Comparison of ENCODE assay signal across 8 mouse cellular contexts in genomic region chr13:78200991-78201870, GRCm38 (mm10). TPM values are rescaled to one million over a fixed set of nuclear protein-coding genes. Genes with fewer than 3 reads are reported as not detected.
DNase-seq lines count a peak whose midpoint lies in the region; ATAC-seq and TF ChIP-seq lines count a peak whose summit lies in the region.

No protein-coding gene starts in this region.

- WGBS in embryonic facial prominence, embryonic 13.5 days, result under 1% methylated on average over 27 of the region's 30 CpGs
- 1% methylated on average over 28 of the region's 30 CpGs for WGBS in kidney, embryonic 14.5 days
- WGBS in limb, embryonic 15.5 days, result 1% methylated on average over 26 of the region's 30 CpGs
- WGBS in midbrain, postnatal 0 days, result under 1% methylated on average over 26 of the region's 30 CpGs

- ATAC-seq in embryonic facial prominence, embryonic 13.5 days (ENCODE audit: insufficient number of reproducible peaks, insufficient read depth, low FRiP score, low TSS enrichment, low read depth), result peak; percentile 53
- peak; percentile 59 for ATAC-seq in kidney, embryonic 14.5 days (ENCODE audit: low FRiP score, low TSS enrichment)
- no peak; the same call in 1 of the 2 replicates for ATAC-seq in limb, embryonic 15.5 days (ENCODE audit: insufficient number of reproducible peaks, low FRiP score, low TSS enrichment, low read depth)
- peak; percentile 66 for ATAC-seq in midbrain, postnatal 0 days (ENCODE audit: low FRiP score)

- DNase-seq in 3T3-L1 (ENCODE audit: low read depth, low spot score), result peak; percentile 88
- peak; percentile 93 to 96 for DNase-seq in adrenal gland, postnatal 36 days
- peak; percentile 81 to 83 for DNase-seq in heart, adult 9 months (ENCODE audit: low spot score in 2 of 2)
- peak; percentile 97 for DNase-seq in midbrain, postnatal 0 days (ENCODE audit: low spot score)
- DNase-seq in telencephalon, adult 2 months (ENCODE audit: low read depth, low spot score), result peak; percentile 92

- peaks cover 17% of the 10 kb centered on the region for H3K4me1 ChIP-seq in embryonic facial prominence, embryonic 13.5 days
- H3K4me1 ChIP-seq in kidney, embryonic 14.5 days (ENCODE audit: control insufficient read depth, insufficient read depth, low read length), result peaks cover 8% of the 10 kb centered on the region; the same call in 1 of the 2 replicates
- H3K4me1 ChIP-seq in limb, embryonic 15.5 days, result peaks cover 41% of the 10 kb centered on the region
- peaks cover 3% of the 10 kb centered on the region; the same call in 1 of the 2 replicates for H3K4me1 ChIP-seq in midbrain, postnatal 0 days (ENCODE audit: insufficient read depth, low read length)

- H3K36me3 ChIP-seq in embryonic facial prominence, embryonic 13.5 days, result no peaks in the 10 kb centered on the region
- H3K36me3 ChIP-seq in kidney, embryonic 14.5 days (ENCODE audit: control insufficient read depth, insufficient read depth, low read length), result no peaks in the 10 kb centered on the region
- no peaks in the 10 kb centered on the region for H3K36me3 ChIP-seq in limb, embryonic 15.5 days
- no peaks in the 10 kb centered on the region for H3K36me3 ChIP-seq in midbrain, postnatal 0 days (ENCODE audit: insufficient read depth, low read length)

- peak overlapping the region; percentile 71 for H3K4me3 ChIP-seq in embryonic facial prominence, embryonic 13.5 days
- peak overlapping the region; percentile 89 for H3K4me3 ChIP-seq in kidney, embryonic 14.5 days (ENCODE audit: low read length)
- peak overlapping the region; percentile 47 for H3K4me3 ChIP-seq in limb, embryonic 15.5 days
- H3K4me3 ChIP-seq in midbrain, postnatal 0 days (ENCODE audit: low read depth, low read length), result peak overlapping the region; percentile 87

- H3K27me3 ChIP-seq in embryonic facial prominence, embryonic 13.5 days, result peaks cover 80% of the 10 kb centered on the region
- H3K27me3 ChIP-seq in kidney, embryonic 14.5 days (ENCODE audit: control insufficient read depth, insufficient read depth, low read length), result no peaks in the 10 kb centered on the region
- peaks cover 78% of the 10 kb centered on the region for H3K27me3 ChIP-seq in limb, embryonic 15.5 days
- no peaks in the 10 kb centered on the region for H3K27me3 ChIP-seq in midbrain, postnatal 0 days (ENCODE audit: insufficient read depth, low read length)

- TF ChIP-seq CTCF in midbrain, postnatal 0 days (IDR thresholded peaks at IDR 0.05), result peak; percentile 88

- H3K9ac ChIP-seq in embryonic facial prominence, embryonic 13.5 days, result peak overlapping the region; percentile 73; the same call in 1 of the 2 replicates
- peak overlapping the region; percentile 79 for H3K9ac ChIP-seq in kidney, embryonic 14.5 days (ENCODE audit: low read depth, low read length)
- no peak overlapping the region for H3K9ac ChIP-seq in limb, embryonic 15.5 days
- H3K9ac ChIP-seq in midbrain, postnatal 0 days (replicated peaks; ENCODE audit: low read length, poor library complexity, severe bottlenecking), result peak overlapping the region; percentile 84

- H3K4me2 ChIP-seq in embryonic facial prominence, embryonic 13.5 days, result peak overlapping the region; percentile 88
- peak overlapping the region; percentile 83 for H3K4me2 ChIP-seq in kidney, embryonic 14.5 days (replicated peaks; ENCODE audit: low read depth, low read length)
- peak overlapping the region; percentile 88 for H3K4me2 ChIP-seq in limb, embryonic 15.5 days
- peak overlapping the region; percentile 83 for H3K4me2 ChIP-seq in midbrain, postnatal 0 days (ENCODE audit: low read depth, low read length, poor library complexity, severe bottlenecking)

- H3K9me3 ChIP-seq in embryonic facial prominence, embryonic 13.5 days, result no peaks in the 10 kb centered on the region
- no peaks in the 10 kb centered on the region for H3K9me3 ChIP-seq in kidney, embryonic 14.5 days (ENCODE audit: control insufficient read depth, low read length)
- no peaks in the 10 kb centered on the region for H3K9me3 ChIP-seq in limb, embryonic 15.5 days
- H3K9me3 ChIP-seq in midbrain, postnatal 0 days (ENCODE audit: low read length), result no peaks in the 10 kb centered on the region

- H3K27ac ChIP-seq in embryonic facial prominence, embryonic 13.5 days, result no peak overlapping the region
- peak overlapping the region; percentile 95; the same call in 1 of the 2 replicates for H3K27ac ChIP-seq in kidney, embryonic 14.5 days (ENCODE audit: low read depth, low read length)
- H3K27ac ChIP-seq in limb, embryonic 15.5 days, result no peak overlapping the region
- H3K27ac ChIP-seq in midbrain, postnatal 0 days (ENCODE audit: low read depth, low read length), result peak overlapping the region; percentile 92; the same call in 1 of the 2 replicates

RNA-seq across cellular contexts. Expression of gene Nr2f1, which starts 1.7 kb away (rescaled TPM):
- 10 to 100 TPM; 17.8 to 33.0 TPM for total RNA-seq in adrenal gland, postnatal 36 days (2021)
- polyA plus RNA-seq in embryonic facial prominence, embryonic 13.5 days (2015; fragmentation: Nextera tagmentation; extraction: Ambion mirVana), result 14.1 and 15.8 TPM in 2 replicates
- polyA plus RNA-seq in kidney, embryonic 14.5 days (2014; fragmentation: Nextera tagmentation; extraction: Ambion mirVana), result 26.8 and 36.9 TPM in 2 replicates
- polyA plus RNA-seq in limb, embryonic 15.5 days (2015; fragmentation: Nextera tagmentation; extraction: Ambion mirVana), result 1.3 and 1.9 TPM in 2 replicates
- total RNA-seq in midbrain, postnatal 0 days (2014; rRNA removed), result 163 and 184 TPM in 2 replicates
- 46.4 and 55.5 TPM in 2 replicates for polyA plus RNA-seq in midbrain, postnatal 0 days (2015; fragmentation: Nextera tagmentation; extraction: Ambion mirVana)

Comparison
In these comparisons a context has a peak if more than half of its experiments do, and no peak if none do; other contexts are left out.
1. H3K27ac ChIP-seq: peak in kidney, embryonic 14.5 days (single experiment) and midbrain, postnatal 0 days (single experiment); none in embryonic facial prominence, embryonic 13.5 days (single experiment) and limb, embryonic 15.5 days (single experiment).
2. Peak in every context shown above with its lines, with median percentiles within 50 percentile points of each other: DNase-seq, H3K4me2 ChIP-seq and H3K4me3 ChIP-seq.